Mouse (Mus musculus): ENCODE results near the gene Ncbp3. TPM values are rescaled to one million over a fixed set of nuclear protein-coding genes. Genes with fewer than 3 reads are reported as not detected.

Ncbp3 gene
- polyA plus RNA-seq, 1 experiment, result 3.5 TPM

- Histone ChIP-seq H3K79me2 (ENCODE audit: control insufficient read depth, insufficient read depth) (no peaks in the 10 kb centered on the region), H3K27me3 (ENCODE audit: control insufficient read depth, insufficient read depth, insufficient read length) (no peaks in the 10 kb centered on the region), H3ac (ENCODE audit: control insufficient read depth, insufficient read length) (no peak overlapping the region), H3K36me3 (ENCODE audit: control insufficient read depth, insufficient read depth) (no peaks in the 10 kb centered on the region), H3K4me2 (ENCODE audit: low read depth) (no peak overlapping the region), H3K4me3 (no peak overlapping the region)
- TF ChIP-seq CEBPB (IDR thresholded peaks at IDR 0.05; ENCODE audit: insufficient read depth, poor library complexity, severe bottlenecking), result no peak
- no peak for TF ChIP-seq TCF3 (IDR thresholded peaks at IDR 0.05; ENCODE audit: insufficient read length, low read depth)
- TF ChIP-seq USF1 (IDR thresholded peaks at IDR 0.05; ENCODE audit: low read depth), result no peak
- peak in 2 of 3 experiments; percentile 76 to 81 for TF ChIP-seq MYOD1 (IDR thresholded peaks at IDR 0.05; ENCODE audit: control insufficient read depth in 1 of 3, insufficient read length in 2 of 3, low read depth in 2 of 3)
- TF ChIP-seq MAX (IDR thresholded peaks at IDR 0.05; ENCODE audit: low read depth), result no peak
- TF ChIP-seq MYOG (IDR thresholded peaks at IDR 0.05; ENCODE audit: control insufficient read depth in 1 of 3, insufficient read depth in 1 of 3, insufficient read length in 2 of 3, low read depth in 2 of 3), result peak; percentile 17 to 92 (median 75)
- TF ChIP-seq SRF (IDR thresholded peaks at IDR 0.05; ENCODE audit: control insufficient read depth, insufficient read length, low read depth), result no peak
- TF ChIP-seq POLR2A (IDR thresholded peaks at IDR 0.05; ENCODE audit: insufficient read length, low read depth), result no peak
- TF ChIP-seq E2F4 (IDR thresholded peaks at IDR 0.05; ENCODE audit: insufficient read depth), result no peak
- TF ChIP-seq TCF12 (IDR thresholded peaks at IDR 0.05; ENCODE audit: insufficient read depth, poor library complexity, severe bottlenecking), result no peak
Measured at GRCm38 (mm10) chr11:73014831-73015344, 32.7 kb upstream of the Ncbp3 start.

DNA sequence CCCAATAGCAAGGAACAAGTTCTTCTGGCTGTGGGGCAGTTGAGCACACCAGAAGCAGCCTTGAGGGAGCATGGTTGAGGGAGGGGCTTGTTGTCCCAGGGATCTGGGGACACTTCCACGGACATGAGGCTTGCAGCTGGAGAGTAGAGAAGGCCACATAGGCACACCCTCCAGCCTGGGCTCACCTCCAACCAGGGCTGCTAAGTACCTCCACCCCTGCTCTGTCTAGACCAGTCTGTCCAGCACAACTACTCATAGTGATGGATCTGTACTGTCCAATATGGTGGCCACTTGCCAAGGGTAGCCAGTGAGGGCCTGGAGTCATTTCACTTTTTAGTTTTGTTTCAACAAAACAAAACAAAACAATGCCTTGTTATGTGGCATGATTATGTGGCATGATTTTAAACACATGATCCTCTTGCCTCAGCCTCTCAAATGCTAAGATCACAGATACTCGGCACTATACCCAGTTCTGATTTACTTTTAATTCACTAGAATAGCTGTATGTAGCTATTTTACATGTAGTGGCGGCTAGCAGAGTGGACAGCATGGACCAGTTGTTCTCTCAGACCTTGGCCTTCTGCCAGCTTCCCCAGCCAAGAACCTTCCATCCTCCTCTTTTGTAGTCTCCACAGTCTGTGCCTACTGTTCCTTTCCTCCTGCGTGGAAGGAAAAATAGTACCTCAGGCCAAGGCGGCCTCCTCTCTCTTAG is 32.0 kb upstream of the Ncbp3 start:
- Histone ChIP-seq H3ac (ENCODE audit: control insufficient read depth, insufficient read length) (no peak overlapping the region), H3K79me2 (ENCODE audit: control insufficient read depth, insufficient read depth) (no peaks in the 10 kb centered on the region), H3K27me3 (ENCODE audit: control insufficient read depth, insufficient read depth, insufficient read length) (no peaks in the 10 kb centered on the region), H3K4me3 (no peak overlapping the region), H3K36me3 (ENCODE audit: control insufficient read depth, insufficient read depth) (no peaks in the 10 kb centered on the region), H3K4me2 (ENCODE audit: low read depth) (peak overlapping the region; percentile 5)
- TF ChIP-seq TCF12 (IDR thresholded peaks at IDR 0.05; ENCODE audit: insufficient read depth, poor library complexity, severe bottlenecking), result no peak
- no peak for TF ChIP-seq MAX (IDR thresholded peaks at IDR 0.05; ENCODE audit: low read depth)
- no peak for TF ChIP-seq POLR2A (IDR thresholded peaks at IDR 0.05; ENCODE audit: insufficient read length, low read depth)
- no peak for TF ChIP-seq MYOG (IDR thresholded peaks at IDR 0.05; ENCODE audit: control insufficient read depth in 1 of 3, insufficient read depth in 1 of 3, insufficient read length in 2 of 3, low read depth in 2 of 3)
- no peak for TF ChIP-seq CEBPB (IDR thresholded peaks at IDR 0.05; ENCODE audit: insufficient read depth, poor library complexity, severe bottlenecking)
- TF ChIP-seq USF1 (IDR thresholded peaks at IDR 0.05; ENCODE audit: low read depth), result no peak
- no peak for TF ChIP-seq E2F4 (IDR thresholded peaks at IDR 0.05; ENCODE audit: insufficient read depth)
- TF ChIP-seq TCF3 (IDR thresholded peaks at IDR 0.05; ENCODE audit: insufficient read length, low read depth), result no peak
- no peak for TF ChIP-seq POLR2AphosphoS2 (IDR thresholded peaks at IDR 0.05; ENCODE audit: insufficient read length, low read depth)
- TF ChIP-seq SRF (IDR thresholded peaks at IDR 0.05; ENCODE audit: control insufficient read depth, insufficient read length, low read depth), result no peak
- TF ChIP-seq MYOD1 (IDR thresholded peaks at IDR 0.05; ENCODE audit: control insufficient read depth in 1 of 3, insufficient read length in 2 of 3, low read depth in 2 of 3), result no peak
- no peak for TF ChIP-seq REST (IDR thresholded peaks at IDR 0.05; ENCODE audit: insufficient read depth, insufficient read length)

DNA sequence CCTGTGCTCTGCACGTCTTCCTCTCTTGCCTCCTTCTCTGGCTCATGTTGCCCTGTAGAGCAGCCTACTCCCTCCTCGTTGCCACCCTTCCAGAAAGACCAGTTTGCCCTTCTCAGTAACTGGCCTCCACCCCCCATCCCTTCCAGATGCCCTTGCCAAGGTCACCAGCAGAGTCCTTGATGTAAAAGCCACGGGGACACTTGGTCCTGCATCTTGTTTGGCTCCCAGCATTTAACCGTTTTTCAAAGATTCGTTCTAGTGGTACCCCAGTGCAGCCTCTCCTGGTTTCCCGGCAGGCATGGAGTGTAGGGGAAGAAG is 31.5 kb upstream of the Ncbp3 start:
- H3K4me3 ChIP-seq, result no peak overlapping the region
- no peaks in the 10 kb centered on the region for H3K79me2 ChIP-seq (ENCODE audit: control insufficient read depth, insufficient read depth)
- no peaks in the 10 kb centered on the region for H3K27me3 ChIP-seq (ENCODE audit: control insufficient read depth, insufficient read depth, insufficient read length)
- no peak overlapping the region for H3ac ChIP-seq (ENCODE audit: control insufficient read depth, insufficient read length)
- no peaks in the 10 kb centered on the region for H3K36me3 ChIP-seq (ENCODE audit: control insufficient read depth, insufficient read depth)
- no peak for TF ChIP-seq USF1 (IDR thresholded peaks at IDR 0.05; ENCODE audit: low read depth)
- no peak for TF ChIP-seq CEBPB (IDR thresholded peaks at IDR 0.05; ENCODE audit: insufficient read depth, poor library complexity, severe bottlenecking)
- no peak for TF ChIP-seq SRF (IDR thresholded peaks at IDR 0.05; ENCODE audit: control insufficient read depth, insufficient read length, low read depth)
- TF ChIP-seq POLR2A (IDR thresholded peaks at IDR 0.05; ENCODE audit: insufficient read length, low read depth), result no peak
- no peak overlapping the region for H3K4me2 ChIP-seq (ENCODE audit: low read depth)

DNA sequence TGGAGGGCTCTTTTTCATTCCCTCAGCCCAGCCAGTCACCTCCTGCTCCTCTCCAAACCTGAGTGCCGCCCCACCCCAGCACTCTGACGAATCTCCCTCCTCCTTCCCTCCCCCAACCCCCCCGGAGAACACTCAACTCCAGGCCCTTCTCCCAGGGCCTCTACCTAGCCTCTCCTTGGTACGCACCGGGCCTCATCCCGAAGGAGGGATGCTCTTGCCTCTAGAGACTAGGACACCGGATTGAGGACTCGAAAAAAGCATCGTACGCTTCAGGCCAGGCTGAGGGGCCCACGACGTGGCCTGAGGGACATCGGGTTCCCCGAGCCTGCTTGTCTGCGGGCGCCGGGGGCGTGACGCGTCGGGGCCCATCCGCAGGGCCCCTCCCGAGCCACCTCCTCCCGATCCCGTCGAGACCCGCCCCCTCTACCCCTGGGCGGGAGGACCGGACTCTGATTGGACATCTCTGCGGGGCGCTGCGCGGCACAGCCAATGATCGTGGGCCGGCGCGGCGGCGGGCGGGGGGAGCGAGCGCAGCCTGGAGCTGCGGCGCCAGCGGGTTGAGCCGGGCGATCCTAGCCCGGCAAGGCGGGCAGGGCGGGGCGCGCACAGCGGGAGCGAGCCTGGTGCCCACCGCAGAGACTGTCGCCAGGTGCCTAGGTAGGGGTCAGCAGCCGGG is 29.0 kb upstream of the Ncbp3 start, which contains the start of gene Camkk1:
Gene Camkk1, plus strand, starts transcription at position 538 of the 676 bp plus-strand sequence.
- Histone ChIP-seq H3K4me2 (ENCODE audit: low read depth) (peak within 1 kb of the TSS; percentile 92), H3K79me2 (ENCODE audit: control insufficient read depth, insufficient read depth) (no peaks in the 10 kb centered on the region), H3K36me3 (ENCODE audit: control insufficient read depth, insufficient read depth) (no peaks in the 10 kb centered on the region), H3K27me3 (ENCODE audit: control insufficient read depth, insufficient read depth, insufficient read length) (no peaks in the 10 kb centered on the region), H3ac (ENCODE audit: control insufficient read depth, insufficient read length) (peak within 1 kb of the TSS; percentile 6), H3K4me3 (peak within 1 kb of the TSS; percentile 38)
- peak; percentile 77 for TF ChIP-seq POLR2A (IDR thresholded peaks at IDR 0.05; ENCODE audit: insufficient read length, low read depth)
- peak in 1 of 3 experiments; percentile 29 for TF ChIP-seq MYOD1 (IDR thresholded peaks at IDR 0.05; ENCODE audit: control insufficient read depth in 1 of 3, insufficient read length in 2 of 3, low read depth in 2 of 3)
- no peak for TF ChIP-seq CEBPB (IDR thresholded peaks at IDR 0.05; ENCODE audit: insufficient read depth, poor library complexity, severe bottlenecking)
- peak; percentile 67 for TF ChIP-seq POLR2AphosphoS2 (IDR thresholded peaks at IDR 0.05; ENCODE audit: insufficient read length, low read depth)
